Mouse (Mus musculus): ENCODE measurements at regions not wholly inside any gene's neighbourhood (a gene's known extent, or its start where the extent isn't known, plus 50 kb on each side); places are given as distances from the start of the nearest gene placed in this dataset.

- Histone ChIP-seq H3K9me3 (ENCODE audit: control insufficient read depth) (no peaks in the 10 kb centered on the region), H3K4me3 (ENCODE audit: low read depth, low read length) (no peak overlapping the region), H3K27ac (ENCODE audit: low read depth, low read length) (no peak overlapping the region), H3K4me2 (replicated peaks; ENCODE audit: low read depth) (no peak overlapping the region), H3K36me3 (ENCODE audit: control insufficient read depth, insufficient read depth) (no peaks in the 10 kb centered on the region), H3K4me1 (replicated peaks; ENCODE audit: control insufficient read depth, insufficient read depth, low read length) (no peaks in the 10 kb centered on the region), H3K27me3 (replicated peaks; ENCODE audit: control insufficient read depth, insufficient read depth, low read length) (no peaks in the 10 kb centered on the region), H3K9ac (ENCODE audit: low read depth, low read length) (no peak overlapping the region)
- ATAC-seq: no peak
- no peak for TF ChIP-seq CTCF (IDR thresholded peaks at IDR 0.05; ENCODE audit: low read depth)
- WGBS: 85% methylated on average over 1 of the region's 1 CpGs
These were observed 718.3 kb upstream of the Cadm2 start for GRCm38 (mm10) chr16:68338970-68339369.

Data from intestine, postnatal 0 days (tissue).